22 mouse cellular contexts compared by ENCODE assay signal in the genomic region with DNA sequence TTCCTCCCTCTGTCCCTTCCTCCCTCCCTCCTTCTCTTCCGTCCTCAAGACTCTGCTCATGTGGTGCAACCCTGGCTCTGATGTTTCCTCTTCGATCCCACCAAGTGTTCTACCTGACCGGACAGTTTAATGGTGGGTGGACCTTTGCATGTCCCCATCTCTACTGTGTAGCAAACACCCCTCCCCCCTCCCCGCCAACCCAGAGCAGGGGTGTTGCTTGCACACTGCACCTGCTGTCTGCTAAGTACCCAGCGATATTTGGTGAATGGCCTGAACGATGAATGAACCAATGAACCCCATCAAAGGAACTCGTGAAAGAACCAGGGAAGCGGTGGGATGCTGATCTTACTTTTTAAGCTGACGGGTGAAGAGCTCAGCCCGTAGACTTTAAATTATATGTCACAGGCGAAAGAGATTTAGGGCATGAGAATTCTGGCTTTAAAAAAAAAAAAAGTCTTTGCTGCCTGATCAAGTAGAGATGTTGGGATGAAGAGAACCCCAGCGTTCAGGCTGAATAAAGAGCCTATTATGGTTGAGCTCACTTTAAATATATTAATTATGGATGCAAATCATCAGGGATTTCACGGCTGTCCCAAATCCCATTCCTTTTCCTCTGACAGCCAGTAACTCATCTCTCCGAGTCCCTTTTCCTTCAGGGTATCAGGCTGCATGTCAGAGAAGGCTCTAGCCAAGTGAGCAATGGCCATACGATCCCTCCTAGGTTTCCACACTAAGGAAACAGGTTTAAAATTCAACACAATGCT.
DNase-seq lines count a peak whose midpoint lies in the region; ATAC-seq and TF ChIP-seq lines count a peak whose summit lies in the region.
"Had no signal": no experiment of that assay in that cellular context is flagged by ENCODE, and none has a peak within 500 bp of the region (broad histone marks: within the 10 kb centered on the region; RNA-seq: fewer than 3 reads in every experiment).

No protein-coding gene starts in this region.

- no peak overlapping the region for H3K9ac ChIP-seq in forebrain, embryonic 15.5 days (replicated peaks)
- no peak overlapping the region for H3K9ac ChIP-seq in forebrain, embryonic 12.5 days
- H3K9ac ChIP-seq in midbrain, embryonic 12.5 days (replicated peaks), result no peak overlapping the region
- H3K9ac ChIP-seq: limb, embryonic 15.5 days; liver, embryonic 14.5 days; lung, embryonic 14.5 days had no signal

- intact Hi-C loops in gastrocnemius, adult 2 months (cut with DNase I), result no loop called here

- no peak overlapping the region for H3K4me3 ChIP-seq in forebrain, embryonic 15.5 days
- H3K4me3 ChIP-seq in forebrain, embryonic 12.5 days (replicated peaks), result no peak overlapping the region
- H3K4me3 ChIP-seq in midbrain, embryonic 12.5 days, result no peak overlapping the region
- H3K4me3 ChIP-seq in gastrocnemius, adult 2 months, result no peak overlapping the region
- H3K4me3 ChIP-seq: embryonic facial prominence, embryonic 10.5 days; limb, embryonic 15.5 days had no signal

- no peaks in the 10 kb centered on the region for H3K27me3 ChIP-seq in forebrain, embryonic 15.5 days
- no peaks in the 10 kb centered on the region for H3K27me3 ChIP-seq in forebrain, embryonic 12.5 days
- no peaks in the 10 kb centered on the region for H3K27me3 ChIP-seq in midbrain, embryonic 12.5 days
- H3K27me3 ChIP-seq: limb, embryonic 15.5 days had no signal

- H3K4me2 ChIP-seq in forebrain, embryonic 15.5 days (replicated peaks), result no peak overlapping the region
- no peak overlapping the region for H3K4me2 ChIP-seq in forebrain, embryonic 12.5 days
- peak overlapping the region; percentile 22 for H3K4me2 ChIP-seq in midbrain, embryonic 12.5 days (replicated peaks)
- H3K4me2 ChIP-seq: heart, embryonic 11.5 days; limb, embryonic 15.5 days; lung, embryonic 14.5 days had no signal

- no peak overlapping the region for H3K27ac ChIP-seq in forebrain, embryonic 15.5 days (replicated peaks)
- no peak overlapping the region for H3K27ac ChIP-seq in forebrain, embryonic 12.5 days
- H3K27ac ChIP-seq in midbrain, embryonic 12.5 days (replicated peaks), result peak overlapping the region; percentile 86
- H3K27ac ChIP-seq in gastrocnemius, adult 2 months, result no peak overlapping the region
- H3K27ac ChIP-seq: embryonic facial prominence, embryonic 10.5 days; kidney, postnatal 0 days; limb, embryonic 15.5 days; liver, embryonic 14.5 days; macrophage had no signal

- no peaks in the 10 kb centered on the region for H3K36me3 ChIP-seq in forebrain, embryonic 15.5 days
- H3K36me3 ChIP-seq in forebrain, embryonic 12.5 days (replicated peaks), result no peaks in the 10 kb centered on the region
- H3K36me3 ChIP-seq in midbrain, embryonic 12.5 days, result no peaks in the 10 kb centered on the region
- H3K36me3 ChIP-seq: embryonic facial prominence, embryonic 10.5 days had no signal

- ATAC-seq in forebrain, embryonic 15.5 days (replicated peaks), result 0 out of 2 replicates have a peak, but pooled peaks have one; percentile 43
- ATAC-seq in forebrain, embryonic 12.5 days (ENCODE audit: low FRiP score), result no peak
- ATAC-seq in midbrain, embryonic 12.5 days (ENCODE audit: low FRiP score, low read depth), result peak; percentile 93

- whole genome bisulfite sequencing in forebrain, embryonic 15.5 days, result 53% methylated on average over 15 of the region's 15 CpGs
- WGBS in forebrain, embryonic 12.5 days, result 54% methylated on average over 15 of the region's 15 CpGs
- 29% methylated on average over 15 of the region's 15 CpGs for WGBS in midbrain, embryonic 12.5 days

- H3K4me1 ChIP-seq in forebrain, embryonic 15.5 days, result no peaks in the 10 kb centered on the region
- H3K4me1 ChIP-seq in forebrain, embryonic 12.5 days, result peaks cover 14% of the 10 kb centered on the region
- H3K4me1 ChIP-seq in midbrain, embryonic 12.5 days, result peaks cover 13% of the 10 kb centered on the region; the same call in 1 of the 2 replicates
- H3K4me1 ChIP-seq: embryonic facial prominence, embryonic 10.5 days; limb, embryonic 15.5 days had no signal

- DNase-seq in retina, postnatal 1 day, result peak; percentile 16
- no peak for DNase-seq in retina, embryonic 14.5 days (ENCODE audit: low spot score)
- no peak for DNase-seq in gastrocnemius, adult 2 months
- DNase-seq in adipocyte (ENCODE audit: low spot score), result no peak
- no peak for DNase-seq in frontal cortex, postnatal 25 days (ENCODE audit: low spot score in 2 of 2)
- DNase-seq: adrenal gland, postnatal 14 days; cerebellum, adult 9-10 months; gastrocnemius, postnatal 10 days; kidney, adult 11 months; left cerebral cortex, postnatal 4 days; lung, embryonic 14.5 days; right cerebral cortex, postnatal 4 days; thymus, postnatal 14 days had no signal

- no peak for TF ChIP-seq CTCF in gastrocnemius, adult 2 months (IDR thresholded peaks at IDR 0.05)

- H3K9me3 ChIP-seq in forebrain, embryonic 15.5 days, result no peaks in the 10 kb centered on the region
- no peaks in the 10 kb centered on the region for H3K9me3 ChIP-seq in forebrain, embryonic 12.5 days
- H3K9me3 ChIP-seq in midbrain, embryonic 12.5 days, result no peaks in the 10 kb centered on the region
- H3K9me3 ChIP-seq: embryonic facial prominence, embryonic 10.5 days; limb, embryonic 15.5 days had no signal
